Mouse (Mus musculus): ENCODE data around the gene Dab1. TPM values are rescaled to one million over a fixed set of nuclear protein-coding genes. Genes with fewer than 3 reads are reported as not detected.

Gene Dab1
- polyA plus RNA-seq, 1 experiment from 2014 or later, result 41.3 TPM

- Histone ChIP-seq H3K4me3 (no peak overlapping the region), H3K36me3 (no peaks in the 10 kb centered on the region), H3K27me3 (replicated peaks) (no peaks in the 10 kb centered on the region), H3K4me1 (peaks cover 7% of the 10 kb centered on the region), H3K9me3 (no peaks in the 10 kb centered on the region), H3K4me2 (replicated peaks) (no peak overlapping the region), H3K9ac (no peak overlapping the region), H3K27ac (no peak overlapping the region)
- no peak for ATAC-seq (ENCODE audit: low FRiP score, low read depth)
- 84% methylated on average over 15 of the region's 15 CpGs for WGBS
These were observed 1093.4 kb downstream of the Dab1 start for GRCm38 (mm10) chr4:104712338-104713083.

- Histone ChIP-seq H3K4me1 (peaks cover 17% of the 10 kb centered on the region), H3K36me3 (no peaks in the 10 kb centered on the region), H3K4me3 (no peak overlapping the region), H3K27me3 (replicated peaks) (no peaks in the 10 kb centered on the region), H3K4me2 (replicated peaks) (no peak overlapping the region), H3K9ac (no peak overlapping the region), H3K9me3 (no peaks in the 10 kb centered on the region), H3K27ac (no peak overlapping the region)
- WGBS, result 79% methylated on average over 9 of the region's 9 CpGs
- ATAC-seq (ENCODE audit: low FRiP score, low read depth), result no peak
These were observed 1095.9 kb downstream of the Dab1 start for GRCm38 (mm10) chr4:104714925-104715519.

- H3K9me3 ChIP-seq, result no peaks in the 10 kb centered on the region
- WGBS, result 79% methylated on average over 6 of the region's 6 CpGs
- no peak for ATAC-seq (ENCODE audit: low FRiP score, low read depth)
- H3K4me3 ChIP-seq, result no peak overlapping the region
- no peak overlapping the region for H3K27ac ChIP-seq
- H3K4me2 ChIP-seq (replicated peaks), result no peak overlapping the region
- H3K36me3 ChIP-seq, result no peaks in the 10 kb centered on the region
- no peaks in the 10 kb centered on the region for H3K27me3 ChIP-seq (replicated peaks)
- H3K4me1 ChIP-seq, result peaks cover 20% of the 10 kb centered on the region
- H3K9ac ChIP-seq, result no peak overlapping the region
These were observed 1096.7 kb downstream of the Dab1 start for GRCm38 (mm10) chr4:104715857-104716256.

- no peak overlapping the region for H3K4me2 ChIP-seq (replicated peaks)
- no peak for ATAC-seq (ENCODE audit: low FRiP score, low read depth)
- 80% methylated on average over 1 of the region's 1 CpGs for WGBS
- H3K4me3 ChIP-seq, result no peak overlapping the region
- H3K4me1 ChIP-seq, result peaks cover 20% of the 10 kb centered on the region
- no peaks in the 10 kb centered on the region for H3K9me3 ChIP-seq
- no peaks in the 10 kb centered on the region for H3K36me3 ChIP-seq
- no peak overlapping the region for H3K27ac ChIP-seq
- no peak overlapping the region for H3K9ac ChIP-seq
- no peaks in the 10 kb centered on the region for H3K27me3 ChIP-seq (replicated peaks)
These were observed 1097.3 kb downstream of the Dab1 start for GRCm38 (mm10) chr4:104716506-104716905.

- no peaks in the 10 kb centered on the region for H3K27me3 ChIP-seq (replicated peaks)
- H3K4me2 ChIP-seq (replicated peaks), result peak overlapping the region; percentile 5; the same call in 1 of the 2 replicates
- H3K27ac ChIP-seq, result no peak overlapping the region
- 32% methylated on average over 13 of the region's 13 CpGs for WGBS
- peaks cover 23% of the 10 kb centered on the region for H3K4me1 ChIP-seq
- no peak overlapping the region for H3K9ac ChIP-seq
- no peaks in the 10 kb centered on the region for H3K9me3 ChIP-seq
- peak; percentile 67 for ATAC-seq (ENCODE audit: low FRiP score, low read depth)
- no peaks in the 10 kb centered on the region for H3K36me3 ChIP-seq
- H3K4me3 ChIP-seq, result no peak overlapping the region
These were observed 1100.0 kb downstream of the Dab1 start for GRCm38 (mm10) chr4:104718973-104719795.

GRCm38 (mm10) chr4:104723527-104724045 lies 1104.4 kb downstream of the Dab1 start:
- WGBS, result 85% methylated on average over 6 of the region's 6 CpGs
- no peak overlapping the region for H3K4me3 ChIP-seq
- peaks cover 21% of the 10 kb centered on the region for H3K4me1 ChIP-seq
- no peak overlapping the region for H3K27ac ChIP-seq
- no peaks in the 10 kb centered on the region for H3K9me3 ChIP-seq
- H3K36me3 ChIP-seq, result no peaks in the 10 kb centered on the region
- H3K9ac ChIP-seq, result no peak overlapping the region
- H3K27me3 ChIP-seq (replicated peaks), result no peaks in the 10 kb centered on the region
- ATAC-seq (ENCODE audit: low FRiP score, low read depth), result no peak
- H3K4me2 ChIP-seq (replicated peaks), result no peak overlapping the region

GRCm38 (mm10) chr4:104724258-104724657 lies 1105.1 kb downstream of the Dab1 start:
- no peaks in the 10 kb centered on the region for H3K9me3 ChIP-seq
- H3K27ac ChIP-seq, result no peak overlapping the region
- H3K4me2 ChIP-seq (replicated peaks), result no peak overlapping the region
- no peak for ATAC-seq (ENCODE audit: low FRiP score, low read depth)
- whole genome bisulfite sequencing, result 63% methylated on average over 5 of the region's 5 CpGs
- no peak overlapping the region for H3K9ac ChIP-seq
- no peak overlapping the region for H3K4me3 ChIP-seq
- H3K36me3 ChIP-seq, result no peaks in the 10 kb centered on the region
- peaks cover 16% of the 10 kb centered on the region for H3K4me1 ChIP-seq
- no peaks in the 10 kb centered on the region for H3K27me3 ChIP-seq (replicated peaks)

GRCm38 (mm10) chr4:104725673-104726072 lies 1106.5 kb downstream of the Dab1 start:
- no peak overlapping the region for H3K9ac ChIP-seq
- no peak overlapping the region for H3K27ac ChIP-seq
- no peak overlapping the region for H3K4me3 ChIP-seq
- ATAC-seq (ENCODE audit: low FRiP score, low read depth), result no peak
- H3K36me3 ChIP-seq, result no peaks in the 10 kb centered on the region
- no peaks in the 10 kb centered on the region for H3K9me3 ChIP-seq
- no peaks in the 10 kb centered on the region for H3K27me3 ChIP-seq (replicated peaks)
- H3K4me1 ChIP-seq, result peaks cover 7% of the 10 kb centered on the region
- H3K4me2 ChIP-seq (replicated peaks), result no peak overlapping the region
- WGBS, result 53% methylated on average over 3 of the region's 3 CpGs

- ATAC-seq (ENCODE audit: low FRiP score, low read depth), result no peak
- H3K27ac ChIP-seq, result no peak overlapping the region
- no peaks in the 10 kb centered on the region for H3K27me3 ChIP-seq (replicated peaks)
- 89% methylated on average over 8 of the region's 8 CpGs for WGBS
- no peaks in the 10 kb centered on the region for H3K36me3 ChIP-seq
- H3K4me1 ChIP-seq, result peaks cover under 1% of the 10 kb centered on the region; the same call in 1 of the 2 replicates
- H3K9me3 ChIP-seq, result no peaks in the 10 kb centered on the region
- H3K9ac ChIP-seq, result no peak overlapping the region
- H3K4me2 ChIP-seq (replicated peaks), result no peak overlapping the region
- no peak overlapping the region for H3K4me3 ChIP-seq
These were observed 1110.0 kb downstream of the Dab1 start for GRCm38 (mm10) chr4:104729185-104729584.

- Histone ChIP-seq H3K27ac (no peak overlapping the region), H3K9ac (no peak overlapping the region), H3K4me2 (replicated peaks) (no peak overlapping the region), H3K4me1 (no peaks in the 10 kb centered on the region), H3K27me3 (replicated peaks) (no peaks in the 10 kb centered on the region), H3K36me3 (no peaks in the 10 kb centered on the region), H3K9me3 (no peaks in the 10 kb centered on the region), H3K4me3 (no peak overlapping the region)
- no peak for ATAC-seq (ENCODE audit: low FRiP score, low read depth)
- 78% methylated on average over 6 of the region's 6 CpGs for WGBS
These were observed 1127.3 kb downstream of the Dab1 start for GRCm38 (mm10) chr4:104746500-104746899.

GRCm38 (mm10) chr4:104754090-104754489 lies 1134.9 kb downstream of the Dab1 start:
- no peak overlapping the region for H3K4me2 ChIP-seq (replicated peaks)
- no peaks in the 10 kb centered on the region for H3K36me3 ChIP-seq
- no peak overlapping the region for H3K9ac ChIP-seq
- no peaks in the 10 kb centered on the region for H3K4me1 ChIP-seq
- no peak for ATAC-seq (ENCODE audit: low FRiP score, low read depth)
- H3K27ac ChIP-seq, result no peak overlapping the region
- no peaks in the 10 kb centered on the region for H3K9me3 ChIP-seq
- H3K27me3 ChIP-seq (replicated peaks), result no peaks in the 10 kb centered on the region
- WGBS, result 85% methylated on average over 3 of the region's 3 CpGs
- H3K4me3 ChIP-seq, result no peak overlapping the region

All from neural tube, embryonic 12.5 days (tissue).